Mouse (Mus musculus) embryonic stem cell, embryonic (primary cell): ENCODE results near the gene Heyl.

Experiments used
- CTCF ChIA-PET, 4 experiments: fragments of 300-600 bp in 2 of 4; fragments of 350-600 bp in 2 of 4; sonication (Branson Sonifier 250); formaldehyde crosslinking; loops; one replicate each; lab custom pipeline; 2022; ENCODE audit warnings: inconsistent platforms in 2 of 4; lab: Charles Lee
- POLR2A ChIA-PET, 4 experiments: fragments of 300-600 bp in 2 of 4; fragments of 350-600 bp in 2 of 4; sonication (Branson Sonifier 250); formaldehyde crosslinking; loops; one replicate each; lab custom pipeline; 2022; ENCODE audit warnings: antibody characterized with exemption in 4 of 4, inconsistent platforms in 1 of 4; lab: Charles Lee

Gene Heyl

GRCm38 (mm10) chr4:123247147-123247880, 14.0 kb downstream of the Heyl start:
- CTCF ChIA-PET, result interaction anchor here in 2 of 4 experiments (0.7 to 1.5 kb wide), 4 partner anchors 21 to 107 kb away, joined by 3 to 7 read pairs (median 4); no protein-coding TSS in a partner anchor
- POLR2A ChIA-PET, result interaction anchor here in 1 of 4 experiments (0.5 to 2.0 kb wide), 5 partner anchors 15 to 207 kb away, joined by 3 to 5 read pairs (median 3); partner anchors contain the start of gene Pabpc4

- ChIA-PET CTCF (interaction anchor here in 2 of 4 experiments (1.3 to 1.5 kb wide), 2 partner anchors 26 to 32 kb away, joined by 3 to 4 read pairs; no protein-coding TSS in a partner anchor), POLR2A (no interaction called here)
These were observed 15.7 kb downstream of the Heyl start for GRCm38 (mm10) chr4:123248971-123249567.

GRCm38 (mm10) chr4:123252214-123252613, 18.9 kb downstream of the Heyl start:
- ChIA-PET POLR2A (interaction anchor here in 1 of 4 experiments (0.6 kb wide), 1 partner anchor 41 kb away, joined by 3 read pairs; no protein-coding TSS in a partner anchor), CTCF (interaction anchor here in 1 of 4 experiments (0.6 kb wide), 1 partner anchor 297 kb away, joined by 4 read pairs; no protein-coding TSS in a partner anchor)

GRCm38 (mm10) chr4:123254617-123255016, 21.3 kb downstream of the Heyl start:
- ChIA-PET POLR2A (interaction anchor here in 2 of 4 experiments (0.6 to 1.5 kb wide), 7 partner anchors 15 to 490 kb away, joined by 3 to 6 read pairs (median 3); no protein-coding TSS in a partner anchor), CTCF (interaction anchor here (0.5 to 2.5 kb wide), 54 partner anchors 8 to 1036 kb away, joined by 3 to 28 read pairs (median 4); partner anchors contain the start of genes Heyl (in 1 of the 4), Mycl (in 1 of the 4) and Pabpc4 (in 1 of the 4))

- ChIA-PET POLR2A (interaction anchor here in 1 of 4 experiments (0.6 to 1.6 kb wide), 2 partner anchors 13 to 464 kb away, joined by 3 to 4 read pairs; no protein-coding TSS in a partner anchor), CTCF (no interaction called here)
These were observed 26.9 kb downstream of the Heyl start for GRCm38 (mm10) chr4:123260071-123260746.

- ChIA-PET POLR2A (interaction anchor here in 2 of 4 experiments (0.5 to 1.8 kb wide), 7 partner anchors 11 to 101 kb away, joined by 3 to 5 read pairs (median 3); no protein-coding TSS in a partner anchor), CTCF (interaction anchor here (0.5 to 1.7 kb wide), 4 partner anchors 7 to 150 kb away, joined by 3 to 7 read pairs (median 3); no protein-coding TSS in a partner anchor)
These were observed 28.5 kb downstream of the Heyl start, which contains the start of gene Pabpc4 for GRCm38 (mm10) chr4:123261721-123262401. Gene Pabpc4 (plus strand): TSS chr4:123262351.

- ChIA-PET CTCF (interaction anchor here in 1 of 4 experiments (1.2 kb wide), 1 partner anchor 50 kb away, joined by 6 read pairs; no protein-coding TSS in a partner anchor), POLR2A (interaction anchor here in 1 of 4 experiments (1.5 kb wide), 1 partner anchor 11 kb away, joined by 3 read pairs; no protein-coding TSS in a partner anchor)
These were observed 37.7 kb downstream of the Heyl start for GRCm38 (mm10) chr4:123271063-123271462.

- POLR2A ChIA-PET, result interaction anchor here in 3 of 4 experiments (0.6 to 1.4 kb wide), 9 partner anchors 16 to 674 kb away, joined by 3 to 9 read pairs (median 3); partner anchors contain the start of gene Pabpc4 (in 1 of the 3)
These were observed 46.8 kb downstream of the Heyl start for GRCm38 (mm10) chr4:123280117-123280516.

GRCm38 (mm10) chr4:123282500-123282899, 49.1 kb downstream of the Heyl start:
- ChIA-PET POLR2A (interaction anchor here (0.6 to 3.3 kb wide), 34 partner anchors 8 to 1557 kb away, joined by 3 to 17 read pairs (median 3); partner anchors contain the start of genes Mycl (in 1 of the 4) and Ppie (in 1 of the 4)), CTCF (interaction anchor here in 1 of 4 experiments (0.6 to 0.7 kb wide), 3 partner anchors 128 to 607 kb away, joined by 4 to 7 read pairs (median 6); no protein-coding TSS in a partner anchor)

More at GRCm38 (mm10) chr4:123280117-123280516, 46.8 kb downstream of the Heyl start:
- CTCF ChIA-PET, result interaction anchor here in 2 of 4 experiments (0.8 to 1.0 kb wide), 2 partner anchors 25 to 33 kb away, joined by 3 read pairs; no protein-coding TSS in a partner anchor

GRCm38 (mm10) chr4:123282915-123283674, 49.7 kb downstream of the Heyl start:
- ChIA-PET POLR2A (interaction anchor here (0.6 to 3.3 kb wide), 36 partner anchors 9 to 1557 kb away, joined by 3 to 17 read pairs (median 3); partner anchors contain the start of gene Mycl (in 1 of the 4)), CTCF (interaction anchor here in 1 of 4 experiments (0.6 to 0.7 kb wide), 3 partner anchors 128 to 607 kb away, joined by 4 to 7 read pairs (median 6); no protein-coding TSS in a partner anchor)

GRCm38 (mm10) chr4:123283675-123284064, 50.3 kb downstream of the Heyl start:
- ChIA-PET CTCF (interaction anchor here in 1 of 4 experiments (0.8 kb wide), 1 partner anchor 22 kb away, joined by 5 read pairs; no protein-coding TSS in a partner anchor), POLR2A (interaction anchor here in 3 of 4 experiments (0.7 to 3.3 kb wide), 16 partner anchors 8 to 325 kb away, joined by 3 to 32 read pairs (median 4); no protein-coding TSS in a partner anchor)

- ChIA-PET POLR2A (interaction anchor here (0.5 to 3.3 kb wide), 47 partner anchors 8 to 399 kb away, joined by 3 to 32 read pairs (median 4); partner anchors contain the start of genes Bmp8a (in 1 of the 4), Oxct2a (in 1 of the 4), Ppie (in 1 of the 4) and Trit1 (in 1 of the 4)), CTCF (interaction anchor here in 2 of 4 experiments (0.8 to 1.3 kb wide), 4 partner anchors 10 to 48 kb away, joined by 3 to 5 read pairs (median 3); no protein-coding TSS in a partner anchor)
These were observed 51.6 kb downstream of the Heyl start for GRCm38 (mm10) chr4:123284731-123285624.

- CTCF ChIA-PET, result interaction anchor here in 1 of 4 experiments (0.9 kb wide), 1 partner anchor 19 kb away, joined by 3 read pairs; no protein-coding TSS in a partner anchor
- POLR2A ChIA-PET, result interaction anchor here in 3 of 4 experiments (0.5 to 3.2 kb wide), 8 partner anchors 8 to 106 kb away, joined by 3 to 32 read pairs (median 4); no protein-coding TSS in a partner anchor
These were observed 53.4 kb downstream of the Heyl start for GRCm38 (mm10) chr4:123286790-123287189.

GRCm38 (mm10) chr4:123289038-123289437, 55.7 kb downstream of the Heyl start:
- ChIA-PET CTCF (interaction anchor here in 1 of 4 experiments (0.6 kb wide), 1 partner anchor 261 kb away, joined by 4 read pairs; no protein-coding TSS in a partner anchor), POLR2A (interaction anchor here in 3 of 4 experiments (0.7 to 2.0 kb wide), 4 partner anchors 11 to 149 kb away, joined by 3 to 11 read pairs (median 4); partner anchors contain the start of gene Pabpc4 (in 1 of the 3))
